Mouse (Mus musculus) cerebellum, adult 11 months (tissue): Measurements from ENCODE around the gene Lsr.

Experiments
- DNase-seq: peaks from one replicate; pipeline ENCODE4 v3.0.0; 2022

Lsr gene

GRCm38 (mm10) chr7:30973251-30973500 lies at the start of gene Lsr:
Gene Lsr (minus strand): TSS chr7:30973464.
- no peak for DNase-seq

- no peak for DNase-seq
Observed at GRCm38 (mm10) chr7:31017104-31017901, 44.0 kb upstream of the Lsr start.

- no peak for DNase-seq
Observed at GRCm38 (mm10) chr7:31012971-31013370, 39.7 kb upstream of the Lsr start.

GRCm38 (mm10) chr7:31008889-31009288 lies 35.6 kb upstream of the Lsr start:
- no peak for DNase-seq

- no peak for DNase-seq
Observed at GRCm38 (mm10) chr7:31008175-31008574, 34.9 kb upstream of the Lsr start.

- DNase-seq, result no peak
Observed at GRCm38 (mm10) chr7:31007775-31008174, 34.5 kb upstream of the Lsr start.

- no peak for DNase-seq
Observed at GRCm38 (mm10) chr7:31002650-31003049, 29.4 kb upstream of the Lsr start.

GRCm38 (mm10) chr7:31000505-31001020 lies 27.3 kb upstream of the Lsr start:
- DNase-seq, result peak; percentile 10

GRCm38 (mm10) chr7:30996491-30996890 lies 23.2 kb upstream of the Lsr start:
- no peak for DNase-seq

- DNase-seq, result no peak
Observed at GRCm38 (mm10) chr7:30993986-30994385, 20.7 kb upstream of the Lsr start.

GRCm38 (mm10) chr7:30992148-30992547 lies 18.9 kb upstream of the Lsr start:
- no peak for DNase-seq

GRCm38 (mm10) chr7:30988519-30989162 lies 15.4 kb upstream of the Lsr start:
- DNase-seq, result no peak

- DNase-seq, result no peak
Observed at GRCm38 (mm10) chr7:30985357-30985756, 12.1 kb upstream of the Lsr start.

GRCm38 (mm10) chr7:30981703-30982102 lies 8.4 kb upstream of the Lsr start:
- no peak for DNase-seq

- peak; percentile 73 for DNase-seq
Observed at GRCm38 (mm10) chr7:30973501-30974289, 431 bp upstream of the Lsr start, which contains the start of gene Fam187b. Gene Fam187b (plus strand): TSS chr7:30973790.

- DNase-seq, result no peak
Observed at GRCm38 (mm10) chr7:30972426-30973250, 626 bp downstream of the Lsr start.

- DNase-seq, result no peak
Observed at GRCm38 (mm10) chr7:30971901-30972300, 1.4 kb downstream of the Lsr start.

GRCm38 (mm10) chr7:30969174-30969573 lies 4.1 kb downstream of the Lsr start:
- DNase-seq, result no peak

GRCm38 (mm10) chr7:30968611-30969010 lies 4.7 kb downstream of the Lsr start:
- no peak for DNase-seq

GRCm38 (mm10) chr7:30966657-30967056 lies 6.6 kb downstream of the Lsr start:
- DNase-seq, result no peak

- DNase-seq, result no peak
Observed at GRCm38 (mm10) chr7:30965677-30966076, 7.6 kb downstream of the Lsr start.

GRCm38 (mm10) chr7:30964366-30964765 lies 8.9 kb downstream of the Lsr start:
- DNase-seq, result no peak

- DNase-seq, result no peak
Observed at GRCm38 (mm10) chr7:30962862-30963261, 10.4 kb downstream of the Lsr start.
